Mouse (Mus musculus) urinary bladder, postnatal 25 days (tissue): ENCODE measurements around the gene Wwc1.
"Not testable (repeated sequence)": the region's sequence is repeated elsewhere in the genome, so short reads cannot be mapped to it uniquely, and the experiment has no call there.

ENCODE experiments used
- DNase-seq: peaks from one replicate; pipeline ENCODE4 v3.0.0; 2022; ENCODE audit warnings: low spot score

The Wwc1 gene

GRCm38 (mm10) chr11:35877651-35878558 lies 102.4 kb downstream of the Wwc1 start:
- DNase-seq, result no peak

- DNase-seq, result no peak
Measured at GRCm38 (mm10) chr11:35873624-35874244, 106.6 kb downstream of the Wwc1 start.

GRCm38 (mm10) chr11:35870961-35871360 lies 109.4 kb downstream of the Wwc1 start:
- no peak for DNase-seq

- no peak for DNase-seq
Measured at GRCm38 (mm10) chr11:35866140-35866539, 114.2 kb downstream of the Wwc1 start.

- no peak for DNase-seq
Measured at GRCm38 (mm10) chr11:35864981-35865604, 115.2 kb downstream of the Wwc1 start.

- DNase-seq, result no peak
Measured at GRCm38 (mm10) chr11:35863653-35864052, 116.7 kb downstream of the Wwc1 start.

GRCm38 (mm10) chr11:35857395-35858067 lies 122.8 kb downstream of the Wwc1 start:
- no peak for DNase-seq

- no peak for DNase-seq
Measured at GRCm38 (mm10) chr11:35856359-35857040, 123.8 kb downstream of the Wwc1 start.

GRCm38 (mm10) chr11:35855567-35855966 lies 124.8 kb downstream of the Wwc1 start:
- no peak for DNase-seq

- no peak for DNase-seq
Measured at GRCm38 (mm10) chr11:35854941-35855340, 125.4 kb downstream of the Wwc1 start.

GRCm38 (mm10) chr11:35853651-35854050 lies 126.7 kb downstream of the Wwc1 start:
- DNase-seq, result no peak

GRCm38 (mm10) chr11:35852731-35853130 lies 127.6 kb downstream of the Wwc1 start:
- DNase-seq, result peak; percentile 17

- no peak for DNase-seq
Measured at GRCm38 (mm10) chr11:35844299-35844698, 136.0 kb downstream of the Wwc1 start.

GRCm38 (mm10) chr11:35842560-35842959 lies 137.8 kb downstream of the Wwc1 start:
- not testable (repeated sequence) for DNase-seq

- no peak for DNase-seq
Measured at GRCm38 (mm10) chr11:35841738-35842325, 138.5 kb downstream of the Wwc1 start.

GRCm38 (mm10) chr11:35840806-35841205 lies 139.5 kb downstream of the Wwc1 start:
- not testable (repeated sequence) for DNase-seq

- no peak for DNase-seq
Measured at GRCm38 (mm10) chr11:35840282-35840681, 140.0 kb downstream of the Wwc1 start.

- peak; percentile 86 for DNase-seq
Measured at GRCm38 (mm10) chr11:35838345-35839338, 141.7 kb downstream of the Wwc1 start.

GRCm38 (mm10) chr11:35837156-35838126 lies 142.9 kb downstream of the Wwc1 start:
- DNase-seq, result no peak
